Mouse (Mus musculus) erythroblast, embryonic 14.5 days (primary cell): ENCODE results near the gene Strn3.

ENCODE experiments used
- GATA1 ChIP-seq: IDR thresholded peaks from 2 replicates; pipeline ENCODE4 v1.6.1; 2012; ENCODE audit warnings: low read length, inconsistent platforms, mixed read lengths
- TAL1 ChIP-seq: IDR thresholded peaks from 3 replicates; pipeline ENCODE4 v1.6.1; 2012; ENCODE audit warnings: low read length, inconsistent platforms, mixed read lengths

- TF ChIP-seq TAL1 (peak; percentile 93), GATA1 (peak; percentile 93)
Observed at GRCm38 (mm10) chr12:51699623-51700393, 8.1 kb upstream of the Strn3 start.
